Mouse (Mus musculus) left cerebral cortex, adult 9 months (tissue): ENCODE results near the gene Rab9.

Experiments
- DNase-seq, 2 experiments: peaks; one replicate each; pipeline ENCODE4 v3.0.0; 2022; ENCODE audit warnings: low spot score in 2 of 2

Rab9 gene

DNA sequence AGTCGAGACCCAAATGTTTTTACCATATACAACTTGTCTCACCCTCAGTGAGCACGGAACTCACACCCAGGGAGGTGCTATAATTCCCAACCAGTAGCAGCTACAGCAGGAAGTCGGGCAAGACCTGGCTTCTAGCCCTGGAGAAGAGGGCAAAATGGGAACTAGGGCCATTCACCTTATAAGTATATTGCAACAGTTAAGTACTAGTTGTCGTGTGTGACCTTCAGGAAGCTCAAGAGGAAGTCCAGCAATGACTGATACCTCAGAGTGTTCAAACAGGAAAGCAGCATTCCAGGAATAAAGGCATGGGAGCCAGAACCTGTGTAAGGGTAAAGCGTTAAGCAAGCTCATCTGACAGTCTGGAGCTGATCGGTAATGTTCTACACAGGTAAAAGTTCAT, 26.1 kb downstream of the Rab9 start:
- no peak for DNase-seq

GRCm38 (mm10) chrX:166444552-166444951, 35.1 kb downstream of the Rab9 start:
- no peak for DNase-seq

GRCm38 (mm10) chrX:166440616-166441063, 39.0 kb downstream of the Rab9 start, which contains the start of gene Ofd1:
TSS of gene Ofd1 (minus strand) at chrX:166440704.
- peak; percentile 64 to 85 for DNase-seq

DNA sequence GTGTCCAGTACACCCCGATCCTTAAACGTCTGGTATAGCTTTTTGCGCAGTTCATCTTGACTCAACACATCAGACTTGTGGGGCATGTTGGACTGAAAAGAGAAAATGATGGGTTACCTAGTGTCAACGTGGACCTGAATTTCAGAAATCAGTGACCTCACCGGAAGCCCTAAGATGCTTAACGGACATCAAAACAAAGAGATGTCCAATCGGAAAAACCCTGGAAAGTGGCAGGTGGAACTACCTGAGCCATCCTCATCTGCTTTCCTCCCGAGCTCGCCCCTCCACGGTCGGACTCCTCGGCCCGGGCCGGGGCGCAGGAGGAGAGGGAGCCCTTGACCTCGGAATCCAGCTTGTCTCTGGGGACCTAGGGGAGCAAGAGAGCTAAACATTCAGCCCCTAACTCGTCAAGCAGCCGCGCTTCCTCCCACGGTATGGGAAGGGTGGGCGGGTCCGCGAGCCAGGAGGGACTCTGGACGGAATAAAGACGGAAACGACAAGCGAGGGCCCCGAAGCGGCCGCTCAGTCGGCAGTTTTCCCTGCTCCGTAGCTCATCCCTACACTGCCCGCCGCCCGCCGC, 39.5 kb downstream of the Rab9 start, which contains the start of gene Trappc2:
Trappc2 (plus strand) TSS at position 539 of the 580 bp plus-strand sequence.
- peak in 1 of 2 experiments; percentile 16 for DNase-seq

GRCm38 (mm10) chrX:166434812-166435211, 44.9 kb downstream of the Rab9 start:
- DNase-seq = no peak

DNA sequence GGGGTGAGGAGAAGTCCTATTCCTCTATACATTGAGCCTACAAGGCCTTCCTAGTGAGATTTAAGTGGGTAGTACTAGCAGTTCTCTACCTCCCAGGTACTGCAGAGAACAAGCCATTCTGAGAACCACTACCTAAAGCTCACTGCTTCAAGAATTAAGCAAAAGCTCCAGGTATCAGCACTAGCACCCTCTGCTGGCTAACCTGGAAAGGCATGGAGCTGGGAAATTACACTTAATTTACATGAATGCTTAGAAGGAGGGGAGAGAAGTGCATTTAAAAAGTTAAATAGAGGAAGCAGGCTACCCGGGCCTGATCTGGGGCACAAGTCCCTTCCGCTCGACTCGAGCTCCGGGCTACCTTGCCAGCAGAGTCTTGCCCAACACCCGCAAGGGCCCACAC, 63.5 kb downstream of the Rab9 start:
- DNase-seq = no peak

- DNase-seq = no peak
Observed at GRCm38 (mm10) chrX:166407865-166408264, 71.8 kb downstream of the Rab9 start.
